Mouse (Mus musculus) C2C12 (cell line): Measurements from ENCODE around the gene Chrne. TPM values are rescaled to one million over a fixed set of nuclear protein-coding genes. Genes with fewer than 3 reads are reported as not detected.
"Not testable (repeated sequence)": the region's sequence is repeated elsewhere in the genome, so short reads cannot be mapped to it uniquely, and the experiment has no call there.

ENCODE experiments used
- H3K27me3 ChIP-seq: one replicate; pipeline ENCODE4 v1.6.1; 2011; ENCODE audit not compliant: control insufficient read depth, insufficient read depth, insufficient read length
- H3K36me3 ChIP-seq: one replicate; pipeline ENCODE4 v1.6.1; 2011; ENCODE audit not compliant: control insufficient read depth, insufficient read depth
- H3K4me3 ChIP-seq: one replicate; pipeline ENCODE4 v1.5.1; 2011; ENCODE audit warnings: mild to moderate bottlenecking, control low read depth; ENCODE audit not compliant: poor library complexity, insufficient read depth, severe bottlenecking
- H3K79me2 ChIP-seq: one replicate; pipeline ENCODE4 v1.6.1; 2011; ENCODE audit not compliant: control insufficient read depth, insufficient read depth
- H3K79me3 ChIP-seq: one replicate; pipeline ENCODE4 v1.6.1; 2011; ENCODE audit warnings: low read depth, control low read depth
- H3ac ChIP-seq: one replicate; pipeline ENCODE3; 2011; ENCODE audit warnings: low read depth; ENCODE audit not compliant: control insufficient read depth, insufficient read length
- CEBPB ChIP-seq: IDR thresholded peaks from one replicate; pipeline ENCODE4 v1.6.1; 2011; ENCODE audit warnings: low read depth, mild to moderate bottlenecking, control low read depth, moderate library complexity
- CTCF ChIP-seq: IDR thresholded peaks from one replicate; pipeline ENCODE4 v1.5.1; 2011; ENCODE audit not compliant: control insufficient read depth, insufficient read depth, insufficient read length
- FOSL1 ChIP-seq: IDR thresholded peaks from one replicate; pipeline ENCODE4 v1.8.0; 2011; ENCODE audit warnings: mild to moderate bottlenecking, low read length; ENCODE audit not compliant: poor library complexity, insufficient read depth, severe bottlenecking
- MAX ChIP-seq: IDR thresholded peaks from one replicate; pipeline ENCODE4 v1.6.1; 2011; ENCODE audit warnings: mild to moderate bottlenecking, control low read depth
- MYOD1 ChIP-seq: IDR thresholded peaks from one replicate; pipeline ENCODE4 v1.6.1; 2011; ENCODE audit warnings: low read depth; ENCODE audit not compliant: control insufficient read depth, insufficient read length
- MYOG ChIP-seq: IDR thresholded peaks from one replicate; pipeline ENCODE4 v1.6.1; 2011; ENCODE audit not compliant: control insufficient read depth, insufficient read length; ENCODE audit errors: extremely low read depth
- USF1 ChIP-seq: IDR thresholded peaks from one replicate; pipeline ENCODE4 v1.6.1; 2011; ENCODE audit warnings: low read depth, mild to moderate bottlenecking, control low read depth, moderate library complexity
- polyA plus RNA-seq: library from polyadenylated mRNA; unstranded; fragments of >200 nt; fragmentation: generic; extraction: Trizol; gene quantifications from one replicate; pipeline ENCODE4 v1.2.1, GENCODE M21; 2012; ENCODE audit warnings: missing spikeins

Gene Chrne
- polyA plus RNA-seq, 1 experiment: 0.08 TPM

DNA sequence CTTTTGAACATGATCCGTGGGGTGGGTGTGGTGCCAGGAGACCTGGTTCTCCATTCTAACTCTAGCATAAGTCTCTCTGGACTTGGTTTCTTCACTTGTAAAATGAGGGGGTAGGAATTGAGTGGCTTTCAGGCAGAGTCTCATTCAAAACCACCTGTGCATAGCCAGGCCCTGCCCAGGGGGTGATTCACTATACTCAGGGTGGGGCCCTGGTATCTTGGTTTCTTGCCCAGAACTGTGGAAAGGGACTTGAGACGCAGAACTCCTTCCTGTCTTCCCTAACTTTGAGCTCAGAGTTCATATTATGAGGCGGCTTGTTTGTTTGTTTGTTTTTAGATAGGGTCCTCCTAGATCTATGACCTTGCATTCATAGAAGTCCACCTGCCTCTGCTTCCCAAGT, 41.8 kb downstream of the Chrne start:
- H3ac ChIP-seq: no peak overlapping the region
- H3K27me3 ChIP-seq: no peaks in the 10 kb centered on the region
- H3K79me3 ChIP-seq: peaks cover 49% of the 10 kb centered on the region
- H3K36me3 ChIP-seq: no peaks in the 10 kb centered on the region
- H3K4me3 ChIP-seq: no peak overlapping the region
- H3K79me2 ChIP-seq: peaks cover 97% of the 10 kb centered on the region
- no peak for TF ChIP-seq CTCF
- TF ChIP-seq MYOD1: peak; percentile 67

DNA sequence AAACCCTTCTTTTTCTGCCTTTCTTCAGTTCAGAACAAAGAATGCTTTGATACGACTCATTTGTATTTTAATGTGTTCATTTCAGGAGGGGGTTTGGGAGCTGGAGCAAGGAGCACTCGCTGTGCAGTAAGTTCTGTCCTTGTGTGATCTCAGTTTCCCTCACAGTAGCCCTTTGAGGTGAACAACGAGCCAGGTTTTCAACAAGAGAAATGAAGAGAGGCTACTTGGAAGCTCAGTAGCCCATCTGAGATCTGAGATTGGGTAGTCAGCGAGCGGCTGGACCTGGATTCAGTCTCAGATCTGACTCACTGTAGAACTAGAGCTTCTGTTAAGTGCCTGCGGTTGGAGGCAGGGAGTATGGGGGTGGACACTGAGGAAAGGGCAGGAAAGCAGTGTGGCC, 45.1 kb downstream of the Chrne start:
- TF ChIP-seq MYOG (no peak), CEBPB (no peak), CTCF (no peak), FOSL1 (no peak)
- peaks cover 64% of the 10 kb centered on the region for H3K79me3 ChIP-seq
- H3ac ChIP-seq: peak overlapping the region; percentile 41
- no peaks in the 10 kb centered on the region for H3K27me3 ChIP-seq
- no peak overlapping the region for H3K4me3 ChIP-seq
- H3K36me3 ChIP-seq: no peaks in the 10 kb centered on the region
- peaks cover 97% of the 10 kb centered on the region for H3K79me2 ChIP-seq

DNA sequence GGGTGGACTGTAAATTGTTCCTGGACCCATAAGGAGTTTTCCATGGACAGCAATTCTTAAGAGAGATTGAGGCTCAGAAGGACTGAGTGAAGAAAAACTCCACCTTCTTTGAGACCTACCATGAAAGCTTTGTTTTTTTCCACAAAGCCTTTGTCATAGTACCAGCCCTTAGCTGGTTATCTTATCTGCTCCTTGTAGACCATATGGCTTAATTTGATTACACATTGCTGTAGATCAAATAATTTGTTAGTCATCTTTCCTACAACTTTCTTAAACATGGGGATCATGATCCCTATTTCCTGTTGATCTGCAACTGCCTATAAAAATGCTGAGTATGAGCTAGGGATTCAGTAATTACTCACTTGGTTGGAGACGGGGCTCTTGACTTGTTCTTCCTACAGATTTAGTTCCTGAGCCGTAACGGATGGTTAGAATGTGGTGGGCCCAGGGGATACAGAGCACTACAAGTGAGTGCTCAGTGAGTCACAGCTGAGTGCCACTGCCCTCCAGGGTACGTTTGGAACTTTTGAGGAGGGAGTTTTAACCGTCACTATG, 46.6 kb downstream of the Chrne start:
- TF ChIP-seq USF1 (no peak), MYOD1 (no peak), CTCF (no peak), MAX (peak; percentile 48), FOSL1 (peak; percentile 24)
- Histone ChIP-seq H3ac (no peak overlapping the region), H3K27me3 (no peaks in the 10 kb centered on the region), H3K79me2 (peaks cover 97% of the 10 kb centered on the region), H3K36me3 (peaks cover 9% of the 10 kb centered on the region), H3K79me3 (peaks cover 66% of the 10 kb centered on the region), H3K4me3 (no peak overlapping the region)

DNA sequence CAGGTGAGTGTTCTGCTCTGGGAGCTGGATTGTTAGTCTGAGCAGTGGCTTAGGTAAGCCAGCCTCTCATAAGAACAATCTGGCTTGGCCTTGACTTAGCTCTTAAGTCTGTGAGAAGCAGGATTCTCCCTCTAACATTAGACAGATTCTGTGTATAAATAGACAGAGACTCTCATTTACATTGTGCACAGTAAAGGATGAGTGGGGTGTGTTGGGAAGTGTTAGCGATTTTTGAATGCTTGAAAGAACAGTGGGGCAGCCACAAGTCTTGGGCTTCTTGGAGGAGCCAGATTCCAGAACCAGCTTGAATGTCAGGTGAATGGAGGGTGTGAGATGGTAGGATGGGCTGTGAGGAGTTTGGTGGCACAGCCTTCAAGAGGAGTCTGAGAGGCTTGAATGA, 47.4 kb downstream of the Chrne start:
- H3K79me2 ChIP-seq: peaks cover 98% of the 10 kb centered on the region
- no peak for TF ChIP-seq CEBPB
- peaks cover 9% of the 10 kb centered on the region for H3K36me3 ChIP-seq

DNA sequence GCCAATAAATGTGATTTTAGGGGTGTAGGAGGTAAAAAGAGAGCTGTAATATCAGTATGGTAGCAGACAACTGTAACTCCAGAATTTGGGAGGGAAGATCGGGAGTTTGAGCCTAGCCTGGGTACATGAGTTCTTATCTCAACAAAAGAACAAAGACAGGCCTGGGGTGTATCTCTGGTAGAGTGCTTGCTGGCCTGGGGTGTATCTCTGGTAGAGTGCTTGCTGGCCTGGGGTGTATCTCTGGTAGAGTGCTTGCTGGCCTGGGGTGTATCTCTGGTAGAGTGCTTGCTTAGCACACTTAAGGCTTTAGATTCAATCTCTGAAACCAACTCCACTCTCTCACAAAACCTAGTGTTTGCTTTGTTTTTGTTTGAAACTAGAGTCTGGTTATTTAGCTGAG, 48.4 kb downstream of the Chrne start:
- Histone ChIP-seq H3K79me3 (peaks cover 72% of the 10 kb centered on the region), H3K79me2 (peaks cover 98% of the 10 kb centered on the region), H3K36me3 (peaks cover 14% of the 10 kb centered on the region)
- not testable (repeated sequence) for H3K4me3 ChIP-seq, H3ac ChIP-seq, H3K27me3 ChIP-seq

More for the DNA sequence above, 47.4 kb downstream of the Chrne start:
- H3K27me3 ChIP-seq: no peaks in the 10 kb centered on the region
- no peak overlapping the region for H3ac ChIP-seq
- H3K4me3 ChIP-seq: no peak overlapping the region
- peaks cover 70% of the 10 kb centered on the region for H3K79me3 ChIP-seq

DNA sequence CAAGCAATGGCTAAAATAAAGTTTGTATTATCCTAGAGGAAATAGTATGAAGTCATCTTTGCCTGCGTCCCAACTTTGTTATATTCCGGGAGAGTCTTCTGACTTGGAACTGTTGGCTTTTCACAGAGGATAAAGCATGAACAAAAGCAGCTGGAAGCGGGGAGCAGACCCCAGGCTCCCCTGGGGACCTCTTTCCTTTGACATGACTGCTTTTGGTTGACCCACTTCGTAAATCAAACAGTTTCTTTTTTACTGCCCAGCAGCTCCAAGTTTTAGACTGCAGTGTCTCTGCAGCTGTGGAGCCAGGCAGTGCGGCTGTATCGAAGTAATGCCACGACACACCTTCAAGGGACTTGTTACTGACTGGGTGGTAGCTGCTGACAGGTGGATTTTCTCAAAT, 52.4 kb downstream of the Chrne start:
- H3K4me3 ChIP-seq: no peak overlapping the region
- no peak overlapping the region for H3ac ChIP-seq
- H3K27me3 ChIP-seq: no peaks in the 10 kb centered on the region
- peaks cover 76% of the 10 kb centered on the region for H3K79me3 ChIP-seq
- TF ChIP-seq CTCF (no peak), CEBPB (no peak), FOSL1 (no peak), MYOD1 (no peak), MAX (no peak), USF1 (no peak), MYOG (no peak)
- H3K36me3 ChIP-seq: peaks cover 14% of the 10 kb centered on the region
- H3K79me2 ChIP-seq: peaks cover 88% of the 10 kb centered on the region

Other genes starting within 250 kb of the Chrne start
- gene Pelp1, start 209.2 kb downstream of the Chrne start, polyA plus RNA-seq: 40.6 TPM
- gene Arrb2, start 186.6 kb downstream of the Chrne start, polyA plus RNA-seq: 27.6 TPM
- 46.2 TPM for gene Med11, start 167.3 kb downstream of the Chrne start, polyA plus RNA-seq
- 0.04 TPM for gene Zmynd15, start 159.8 kb downstream of the Chrne start, polyA plus RNA-seq
- gene Cxcl16, start 159.2 kb downstream of the Chrne start, polyA plus RNA-seq: 0.19 TPM
- gene Tm4sf5, start 114.0 kb downstream of the Chrne start, polyA plus RNA-seq: not detected
- not detected for gene Vmo1, start 104.6 kb downstream of the Chrne start, polyA plus RNA-seq
- not detected for gene Gltpd2, start 100.0 kb downstream of the Chrne start, polyA plus RNA-seq
- gene Psmb6, start 93.8 kb downstream of the Chrne start, polyA plus RNA-seq: 658 TPM
- not detected for gene Gm40193, start 86.3 kb downstream of the Chrne start, polyA plus RNA-seq
- 9.3 TPM for gene Pld2, start 79.2 kb downstream of the Chrne start, polyA plus RNA-seq
- 34.5 TPM for gene Mink1, start 56.3 kb downstream of the Chrne start, polyA plus RNA-seq
- gene 4930544D05Rik, start 3.4 kb downstream of the Chrne start, polyA plus RNA-seq: not detected
- gene Gp1ba, start 19.9 kb upstream of the Chrne start, polyA plus RNA-seq: 0.13 TPM
- 9.0 TPM for gene Rnf167, start 28.0 kb upstream of the Chrne start, polyA plus RNA-seq
- gene Slc25a11, start 28.3 kb upstream of the Chrne start, polyA plus RNA-seq: 136 TPM
- gene Pfn1, start 35.4 kb upstream of the Chrne start, polyA plus RNA-seq: 4,207 TPM
- gene Eno3, start 38.0 kb upstream of the Chrne start, polyA plus RNA-seq: 1,151 TPM
- gene Spag7, start 50.2 kb upstream of the Chrne start, polyA plus RNA-seq: 75.4 TPM
- 9.0 TPM for gene Camta2, start 68.9 kb upstream of the Chrne start, polyA plus RNA-seq
- gene Inca1, start 80.9 kb upstream of the Chrne start, polyA plus RNA-seq: 0.42 TPM
- gene Kif1c, start 81.3 kb upstream of the Chrne start, polyA plus RNA-seq: 99.8 TPM
- 1.1 TPM for gene Zfp3, start 145.0 kb upstream of the Chrne start, polyA plus RNA-seq
- gene Scimp, start 193.4 kb upstream of the Chrne start, polyA plus RNA-seq: not detected
- 11.9 TPM for gene Rabep1, start 225.6 kb upstream of the Chrne start, polyA plus RNA-seq